25 mouse cellular contexts compared by ENCODE assay signal in the genomic region with DNA sequence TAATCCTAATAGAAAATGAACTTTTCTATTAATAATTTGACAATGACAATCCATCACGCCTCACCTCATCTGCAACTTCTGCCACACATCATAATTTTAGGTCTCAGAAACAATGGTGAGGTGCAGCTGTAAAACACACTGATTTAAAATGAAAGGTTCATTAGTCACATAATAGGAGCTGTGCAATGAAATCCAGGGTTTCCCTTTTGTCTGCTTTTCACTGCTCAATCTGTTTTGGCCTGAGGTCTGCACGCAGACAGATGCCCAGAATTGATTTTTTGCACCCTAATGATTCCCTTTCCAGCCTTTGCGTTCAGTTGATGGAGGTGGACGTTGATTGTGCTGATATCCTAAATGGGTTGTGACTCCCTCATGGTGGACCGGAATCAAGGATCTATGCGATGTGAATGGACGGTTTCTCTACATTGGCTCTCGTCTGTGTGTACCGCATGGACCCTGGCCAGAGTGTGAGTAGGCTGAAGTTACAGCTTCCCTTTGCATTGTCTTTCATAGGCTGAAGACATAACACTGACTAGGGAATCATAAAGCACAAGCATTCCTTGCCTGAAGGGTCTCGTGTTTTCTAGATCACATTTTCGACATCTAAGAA.
DNase-seq lines count a peak whose midpoint lies in the region; ATAC-seq and TF ChIP-seq lines count a peak whose summit lies in the region.
"Had no signal": no experiment of that assay in that cellular context is flagged by ENCODE, and none has a peak within 500 bp of the region (broad histone marks: within the 10 kb centered on the region; RNA-seq: fewer than 3 reads in every experiment).

No protein-coding gene starts in this region.

- no peak overlapping the region for H3K9ac ChIP-seq in midbrain, postnatal 0 days (replicated peaks; ENCODE audit: low read length, poor library complexity, severe bottlenecking)
- H3K9ac ChIP-seq in hindbrain, embryonic 13.5 days: no peak overlapping the region
- H3K9ac ChIP-seq in neural tube, embryonic 13.5 days: no peak overlapping the region
- no peak overlapping the region for H3K9ac ChIP-seq in liver, embryonic 12.5 days
- H3K9ac ChIP-seq: heart, embryonic 12.5 days; limb, embryonic 13.5 days; liver, embryonic 13.5 days; lung, embryonic 14.5 days; midbrain, embryonic 15.5 days had no signal

- no peak overlapping the region for H3K27ac ChIP-seq in midbrain, postnatal 0 days (ENCODE audit: low read depth, low read length)
- H3K27ac ChIP-seq in midbrain, embryonic 10.5 days (replicated peaks): no peak overlapping the region
- H3K27ac ChIP-seq in hindbrain, embryonic 13.5 days: peak overlapping the region; percentile 69
- peak overlapping the region; percentile 52; the same call in 1 of the 2 replicates for H3K27ac ChIP-seq in neural tube, embryonic 13.5 days (replicated peaks)
- H3K27ac ChIP-seq in liver, embryonic 12.5 days: no peak overlapping the region
- H3K27ac ChIP-seq: limb, embryonic 13.5 days; liver, embryonic 13.5 days; midbrain, embryonic 15.5 days had no signal

- no peaks in the 10 kb centered on the region for H3K9me3 ChIP-seq in midbrain, postnatal 0 days (ENCODE audit: low read length)
- no peaks in the 10 kb centered on the region for H3K9me3 ChIP-seq in midbrain, embryonic 10.5 days (replicated peaks)
- H3K9me3 ChIP-seq in hindbrain, embryonic 13.5 days: no peaks in the 10 kb centered on the region
- no peaks in the 10 kb centered on the region for H3K9me3 ChIP-seq in neural tube, embryonic 13.5 days
- H3K9me3 ChIP-seq in liver, embryonic 12.5 days (replicated peaks): no peaks in the 10 kb centered on the region
- H3K9me3 ChIP-seq: heart, embryonic 12.5 days; limb, embryonic 13.5 days; liver, embryonic 13.5 days; midbrain, embryonic 15.5 days had no signal

- H3K4me3 ChIP-seq in midbrain, postnatal 0 days (ENCODE audit: low read depth, low read length): no peak overlapping the region
- H3K4me3 ChIP-seq in midbrain, embryonic 10.5 days: no peak overlapping the region
- no peak overlapping the region for H3K4me3 ChIP-seq in hindbrain, embryonic 13.5 days
- H3K4me3 ChIP-seq in neural tube, embryonic 13.5 days: no peak overlapping the region
- H3K4me3 ChIP-seq in liver, embryonic 12.5 days: no peak overlapping the region
- H3K4me3 ChIP-seq: heart, embryonic 12.5 days; limb, embryonic 13.5 days; liver, embryonic 13.5 days; midbrain, embryonic 15.5 days had no signal

- no peak for TF ChIP-seq CTCF in midbrain, postnatal 0 days (IDR thresholded peaks at IDR 0.05)

- H3K36me3 ChIP-seq in midbrain, postnatal 0 days (ENCODE audit: insufficient read depth, low read length): no peaks in the 10 kb centered on the region
- H3K36me3 ChIP-seq in midbrain, embryonic 10.5 days: no peaks in the 10 kb centered on the region
- no peaks in the 10 kb centered on the region for H3K36me3 ChIP-seq in hindbrain, embryonic 13.5 days
- H3K36me3 ChIP-seq in neural tube, embryonic 13.5 days: no peaks in the 10 kb centered on the region
- H3K36me3 ChIP-seq in liver, embryonic 12.5 days: no peaks in the 10 kb centered on the region
- H3K36me3 ChIP-seq: heart, embryonic 12.5 days; limb, embryonic 13.5 days; liver, embryonic 13.5 days; midbrain, embryonic 15.5 days had no signal

- 75% methylated on average over 11 of the region's 11 CpGs for WGBS in midbrain, postnatal 0 days
- 85% methylated on average over 11 of the region's 11 CpGs for WGBS in midbrain, embryonic 10.5 days
- 50% methylated on average over 11 of the region's 11 CpGs for WGBS in hindbrain, embryonic 13.5 days
- WGBS in neural tube, embryonic 13.5 days: 56% methylated on average over 11 of the region's 11 CpGs
- WGBS in liver, embryonic 12.5 days (ENCODE audit: insufficient replicate concordance): 74% methylated on average over 11 of the region's 11 CpGs

- no peak overlapping the region for H3K4me2 ChIP-seq in midbrain, postnatal 0 days (ENCODE audit: low read depth, low read length, poor library complexity, severe bottlenecking)
- H3K4me2 ChIP-seq in hindbrain, embryonic 13.5 days: no peak overlapping the region
- no peak overlapping the region for H3K4me2 ChIP-seq in neural tube, embryonic 13.5 days
- no peak overlapping the region for H3K4me2 ChIP-seq in liver, embryonic 12.5 days
- H3K4me2 ChIP-seq: heart, embryonic 12.5 days; limb, embryonic 13.5 days; liver, embryonic 13.5 days; lung, embryonic 14.5 days; midbrain, embryonic 15.5 days had no signal

- no peaks in the 10 kb centered on the region for H3K27me3 ChIP-seq in midbrain, postnatal 0 days (ENCODE audit: insufficient read depth, low read length)
- H3K27me3 ChIP-seq in midbrain, embryonic 10.5 days (ENCODE audit: low read depth, poor library complexity, severe bottlenecking): no peaks in the 10 kb centered on the region
- no peaks in the 10 kb centered on the region for H3K27me3 ChIP-seq in hindbrain, embryonic 13.5 days
- H3K27me3 ChIP-seq in neural tube, embryonic 13.5 days: no peaks in the 10 kb centered on the region
- no peaks in the 10 kb centered on the region for H3K27me3 ChIP-seq in liver, embryonic 12.5 days (replicated peaks)
- H3K27me3 ChIP-seq: heart, embryonic 12.5 days; limb, embryonic 13.5 days; liver, embryonic 13.5 days; midbrain, embryonic 15.5 days had no signal

- H3K4me1 ChIP-seq in midbrain, postnatal 0 days (ENCODE audit: insufficient read depth, low read length): no peaks in the 10 kb centered on the region
- H3K4me1 ChIP-seq in midbrain, embryonic 10.5 days: no peaks in the 10 kb centered on the region
- H3K4me1 ChIP-seq in hindbrain, embryonic 13.5 days (replicated peaks): no peaks in the 10 kb centered on the region; the same call in 1 of the 2 replicates
- peaks cover 8% of the 10 kb centered on the region; the same call in 1 of the 2 replicates for H3K4me1 ChIP-seq in neural tube, embryonic 13.5 days (replicated peaks)
- H3K4me1 ChIP-seq in liver, embryonic 12.5 days: no peaks in the 10 kb centered on the region
- H3K4me1 ChIP-seq: heart, embryonic 12.5 days; limb, embryonic 13.5 days; liver, embryonic 13.5 days; midbrain, embryonic 15.5 days had no signal

- ATAC-seq in midbrain, postnatal 0 days (ENCODE audit: low FRiP score): no peak
- peak; percentile 68 for ATAC-seq in hindbrain, embryonic 13.5 days (ENCODE audit: low FRiP score)
- peak; percentile 71 for ATAC-seq in neural tube, embryonic 13.5 days (ENCODE audit: low read depth)
- ATAC-seq in liver, embryonic 12.5 days: no peak
- ATAC-seq: activated CD4-positive, CD25-positive, alpha-beta regulatory T cell, adult 4 months; forebrain, embryonic 16.5 days; intestine, postnatal 0 days; midbrain, embryonic 15.5 days had no signal

- peak; percentile 9 for DNase-seq in midbrain, postnatal 0 days (ENCODE audit: low spot score)
- no peak for DNase-seq in midbrain, embryonic 10.5 days (ENCODE audit: low spot score)
- DNase-seq in kidney, postnatal 25 days: no peak
- no peak for DNase-seq in heart, adult 9 months (ENCODE audit: low spot score in 2 of 2)
- DNase-seq: adrenal gland, postnatal 10 days; cerebellum, adult 11-12 months; cerebellum, postnatal 10 days; gastrocnemius, postnatal 14 days; heart, adult 11 months; heart, postnatal 10 days; kidney, postnatal 36 days; liver, embryonic 13.5 days; lung, embryonic 14.5 days; right cerebral cortex, adult 18-20 months; right cerebral cortex, postnatal 4 days; thymus, postnatal 25 days had no signal

Comparison
In these comparisons a context has a peak if more than half of its experiments do, and no peak if none do; other contexts are left out.
1. ATAC-seq: peak in hindbrain, embryonic 13.5 days (single experiment) and neural tube, embryonic 13.5 days (single experiment); none in midbrain, postnatal 0 days (single experiment) and liver, embryonic 12.5 days (single experiment).
2. H3K27ac ChIP-seq: peak in hindbrain, embryonic 13.5 days (single experiment) and neural tube, embryonic 13.5 days (single experiment); none in midbrain, postnatal 0 days (single experiment), midbrain, embryonic 10.5 days (single experiment) and liver, embryonic 12.5 days (single experiment).